Mouse (Mus musculus) embryonic fibroblast, embryonic 13.5 days (primary cell): Measurements from ENCODE around the gene Mst1.

Experiments
- CTCF ChIP-seq: IDR thresholded peaks from 2 replicates; pipeline ENCODE4 v1.5.1; 2011; ENCODE audit warnings: mild to moderate bottlenecking, control low read depth, low read length, moderate library complexity, borderline replicate concordance; ENCODE audit not compliant: insufficient read depth
- POLR2A ChIP-seq: IDR thresholded peaks from 2 replicates; pipeline ENCODE4 v1.6.1; 2011; ENCODE audit warnings: low read depth, mild to moderate bottlenecking, control low read depth, low read length, moderate library complexity

DNA sequence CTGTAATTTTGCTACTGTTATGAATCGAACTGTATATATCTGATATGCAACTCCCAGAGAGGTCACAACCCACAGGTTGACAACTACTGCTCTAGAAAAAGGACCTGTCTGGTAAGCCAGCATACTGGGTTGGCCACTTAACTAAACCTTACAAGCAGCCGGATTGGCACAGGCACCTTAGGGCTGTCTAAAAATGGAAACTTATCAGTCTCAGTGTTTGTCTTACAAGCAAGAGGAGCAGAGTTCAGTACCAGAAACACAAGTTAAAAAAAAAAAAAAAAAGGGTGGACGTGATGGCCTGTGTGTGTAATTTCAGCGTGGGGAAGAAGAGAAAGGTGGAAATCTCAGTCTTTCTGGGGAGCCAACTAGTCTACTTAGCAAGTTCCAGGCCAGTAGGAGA, 8.4 kb upstream of the Mst1 start:
- TF ChIP-seq POLR2A = no peak
- no peak for TF ChIP-seq CTCF
